Mouse (Mus musculus) embryonic facial prominence, embryonic 11.5 days (tissue): Measurements from ENCODE around the gene Lamtor1. TPM values are rescaled to one million over a fixed set of nuclear protein-coding genes. Genes with fewer than 3 reads are reported as not detected.
"Not testable (repeated sequence)": the region's sequence is repeated elsewhere in the genome, so short reads cannot be mapped to it uniquely, and the experiment has no call there.

ENCODE experiments used
- ATAC-seq: fragments of 200-750 bp; cut with Nextera tagmentation; replicated peaks from 2 replicates; pipeline ENCODE4 v1.8.0; 2017; ENCODE audit warnings: low read depth; ENCODE audit not compliant: insufficient number of reproducible peaks, low FRiP score, low TSS enrichment
- DNase-seq: peaks from one replicate; pipeline ENCODE4 v3.0.0-alpha.2; 2015; ENCODE audit warnings: low spot score
- H3K27ac ChIP-seq: fragments of 300-500 bp; sonication (generic); replicated peaks from 2 replicates; pipeline ENCODE4 v1.5.1; 2014; ENCODE audit warnings: mild to moderate bottlenecking, low read depth, low read length, control low read depth
- H3K27me3 ChIP-seq: fragments of 300-500 bp; sonication (generic); 2 replicates; pipeline ENCODE4 v1.6.1; 2014; ENCODE audit warnings: mild to moderate bottlenecking, low read length, moderate library complexity, mixed read lengths; ENCODE audit not compliant: control insufficient read depth, insufficient read depth
- H3K36me3 ChIP-seq: fragments of 300-500 bp; sonication (generic); replicated peaks from 2 replicates; pipeline ENCODE4 v1.6.1; 2014; ENCODE audit warnings: low read depth, mild to moderate bottlenecking, low read length, moderate library complexity, mixed read lengths; ENCODE audit not compliant: control insufficient read depth, insufficient read depth
- H3K4me1 ChIP-seq: fragments of 300-500 bp; sonication (generic); 2 replicates; pipeline ENCODE4 v1.6.1; 2014; ENCODE audit warnings: low read length, mixed read lengths; ENCODE audit not compliant: control insufficient read depth, insufficient read depth
- H3K4me2 ChIP-seq: fragments of 300-500 bp; sonication (generic); 2 replicates; pipeline ENCODE4 v1.6.1; 2014; ENCODE audit warnings: low read depth, mild to moderate bottlenecking, control low read depth, low read length, moderate library complexity
- H3K4me3 ChIP-seq: fragments of 300-500 bp; sonication (generic); 2 replicates; pipeline ENCODE4 v1.5.1; 2014; ENCODE audit warnings: low read depth, low read length, control low read depth
- H3K9ac ChIP-seq: fragments of 300-500 bp; sonication (generic); replicated peaks from 2 replicates; pipeline ENCODE4 v1.6.1; 2014; ENCODE audit warnings: mild to moderate bottlenecking, control low read depth, low read length
- H3K9me3 ChIP-seq: fragments of 300-500 bp; sonication (generic); replicated peaks from 2 replicates; pipeline ENCODE4 v1.6.1; 2016; ENCODE audit warnings: mild to moderate bottlenecking, low read length, inconsistent platforms, mixed read lengths; ENCODE audit not compliant: control insufficient read depth
- WGBS: fragments of 180-500 bp; shearing (Covaris S2); extraction: QIAGEN DNeasy Blood & Tissue Kit; methylation state at CpG from one replicate; pipeline ENCODE4 v1.1.7; 2014; 5-methylcytosine and 5-hydroxymethylcytosine counted together
- polyA plus RNA-seq: library from polyadenylated mRNA; unstranded; fragments of >200 nt; fragmentation: Nextera tagmentation; extraction: Ambion mirVana; gene quantifications from 2 replicates; pipeline ENCODE4 v1.2.1, GENCODE M21; 2014

Lamtor1 gene
- polyA plus RNA-seq, 1 experiment from 2014 or later, result 127 TPM

DNA sequence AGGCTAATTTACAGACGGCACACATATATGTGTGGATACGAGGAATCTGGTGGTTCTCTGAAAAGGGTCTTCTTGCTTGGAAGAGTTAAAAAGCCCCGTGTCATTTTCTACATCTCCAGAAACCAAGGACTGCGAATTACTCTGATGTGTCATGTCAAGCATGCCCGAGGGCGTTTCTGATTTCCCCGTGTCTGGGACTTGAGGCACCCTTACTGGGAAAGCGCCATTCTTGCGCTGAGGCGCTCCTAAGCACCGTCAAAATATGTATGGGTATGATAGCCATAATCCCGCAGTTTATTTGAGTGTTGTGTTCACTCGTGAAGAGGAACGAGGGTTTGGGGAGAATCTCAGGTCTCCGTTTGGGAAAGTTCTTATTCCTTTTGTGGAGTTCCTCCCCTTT is 27.6 kb downstream of the Lamtor1 start:
- Histone ChIP-seq H3K4me3 (peak overlapping the region; percentile 69), H3K4me1 (no peaks in the 10 kb centered on the region), H3K27ac (0 out of 2 replicates have a peak overlapping the region, but pooled peaks have one; percentile 16), H3K9ac (peak overlapping the region; percentile 77), H3K36me3 (no peaks in the 10 kb centered on the region; the same call in 1 of the 2 replicates), H3K4me2 (peak overlapping the region; percentile 65), H3K9me3 (no peaks in the 10 kb centered on the region), H3K27me3 (no peaks in the 10 kb centered on the region)
- peak; percentile 57 for DNase-seq
- ATAC-seq, result peak; percentile 4; the same call in 1 of the 2 replicates
- 6% methylated on average over 15 of the region's 15 CpGs for WGBS

DNA sequence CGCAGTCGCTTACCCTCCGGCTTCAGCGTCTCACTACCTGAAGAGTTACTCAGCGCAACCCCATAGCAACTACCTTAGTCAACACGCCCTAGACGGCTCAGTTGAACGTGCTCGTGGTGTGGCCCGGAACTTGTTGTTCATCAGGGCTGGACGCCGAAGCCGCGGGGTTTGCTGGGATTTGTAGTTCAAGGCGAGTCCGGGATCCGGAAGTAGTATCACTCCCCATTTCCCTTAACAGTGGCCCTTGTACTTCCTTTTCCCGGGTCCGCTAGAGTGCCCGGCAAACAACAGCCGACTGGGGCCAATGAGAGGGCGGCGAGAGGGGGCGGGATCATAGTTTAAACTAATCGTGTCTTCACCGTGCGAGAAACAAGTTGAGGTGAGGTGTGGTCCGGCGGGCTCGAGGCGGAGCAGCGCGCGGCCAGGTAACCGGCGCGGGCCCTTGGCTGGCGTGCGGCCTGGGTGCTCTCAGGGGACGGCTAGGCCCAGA is 28.1 kb downstream of the Lamtor1 start, which contains the start of the genes Lrrc51 and Numa1:
TSS of gene Lrrc51 (minus strand) at position 145 of the 490 bp plus-strand sequence.
TSS of gene Numa1 (plus strand) at position 361 of the 490 bp plus-strand sequence.
- no peaks in the 10 kb centered on the region for H3K27me3 ChIP-seq
- H3K4me1 ChIP-seq, result no peaks in the 10 kb centered on the region
- H3K27ac ChIP-seq, result 0 out of 2 replicates have a peak within 1 kb of the TSS, but pooled peaks have one; percentile 16
- peak within 1 kb of the TSS; percentile 77 for H3K9ac ChIP-seq
- H3K36me3 ChIP-seq, result no peaks in the 10 kb centered on the region; the same call in 1 of the 2 replicates
- DNase-seq (peak; percentile 98), ATAC-seq (peak; percentile 99)
- H3K4me3 ChIP-seq, result peak within 1 kb of the TSS; percentile 69
- WGBS, result 0% methylated on average over 40 of the region's 40 CpGs
- no peaks in the 10 kb centered on the region for H3K9me3 ChIP-seq
- H3K4me2 ChIP-seq, result peak within 1 kb of the TSS; percentile 65

DNA sequence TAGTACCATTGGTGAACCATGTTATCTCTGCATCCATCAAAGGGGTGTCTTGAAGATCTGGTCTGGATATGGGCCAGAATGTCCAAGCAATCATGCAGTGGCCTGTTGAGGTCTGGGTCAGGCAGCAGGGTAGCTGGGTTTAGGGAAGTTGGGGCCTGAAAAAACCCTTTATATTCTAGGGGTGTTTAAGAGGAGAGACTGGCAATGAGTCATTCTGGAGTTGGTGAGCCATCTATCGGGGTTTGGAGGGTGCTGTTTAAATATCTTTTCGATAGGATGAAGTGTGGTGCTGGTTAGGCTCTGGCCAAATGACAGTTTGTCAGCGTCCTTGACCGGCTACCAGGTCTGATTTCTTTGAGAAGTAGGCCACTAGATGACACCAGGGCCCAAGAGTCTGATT is 30.3 kb downstream of the Lamtor1 start:
- H3K9ac ChIP-seq, result no peak overlapping the region
- ATAC-seq, result no peak
- no peak overlapping the region for H3K27ac ChIP-seq
- H3K27me3 ChIP-seq, result no peaks in the 10 kb centered on the region
- no peaks in the 10 kb centered on the region; the same call in 1 of the 2 replicates for H3K36me3 ChIP-seq
- DNase-seq, result no peak
- H3K4me2 ChIP-seq, result no peak overlapping the region
- 95% methylated on average over 4 of the region's 4 CpGs for WGBS
- no peaks in the 10 kb centered on the region for H3K9me3 ChIP-seq
- H3K4me1 ChIP-seq, result no peaks in the 10 kb centered on the region
- no peak overlapping the region for H3K4me3 ChIP-seq

DNA sequence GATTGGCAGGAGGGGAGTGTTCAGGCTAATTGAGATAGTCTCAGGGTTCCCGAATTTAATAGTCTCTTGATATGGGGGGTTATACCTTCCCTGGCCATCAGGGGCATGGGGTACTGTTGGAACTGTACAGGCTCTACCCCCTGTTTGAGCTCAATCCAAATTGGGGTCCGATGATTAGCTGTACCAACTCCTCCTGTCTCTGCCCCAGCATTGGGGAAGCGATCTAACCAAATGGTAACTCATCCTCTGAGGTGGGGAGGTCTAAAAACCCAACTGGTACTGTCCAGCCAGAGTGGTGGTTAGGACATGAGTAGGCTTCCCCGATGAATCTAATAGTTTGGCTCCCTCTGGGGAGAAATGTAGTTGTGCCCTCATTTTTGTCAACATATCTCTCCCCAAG is 31.3 kb downstream of the Lamtor1 start:
- Histone ChIP-seq H3K36me3 (no peaks in the 10 kb centered on the region; the same call in 1 of the 2 replicates), H3K9me3 (no peaks in the 10 kb centered on the region), H3K4me3 (no peak overlapping the region), H3K27me3 (no peaks in the 10 kb centered on the region), H3K9ac (no peak overlapping the region), H3K4me1 (no peaks in the 10 kb centered on the region), H3K27ac (no peak overlapping the region), H3K4me2 (no peak overlapping the region)
- ATAC-seq (no peak), DNase-seq (no peak)
- WGBS, result 94% methylated on average over 4 of the region's 4 CpGs

GRCm38 (mm10) chr7:101937569-101937968 is 31.9 kb downstream of the Lamtor1 start:
- Histone ChIP-seq H3K36me3 (no peaks in the 10 kb centered on the region; the same call in 1 of the 2 replicates), H3K27me3 (no peaks in the 10 kb centered on the region), H3K9me3 (no peaks in the 10 kb centered on the region), H3K4me3 (no peak overlapping the region), H3K9ac (no peak overlapping the region), H3K27ac (no peak overlapping the region), H3K4me1 (no peaks in the 10 kb centered on the region), H3K4me2 (no peak overlapping the region)
- WGBS, result 94% methylated on average over 4 of the region's 4 CpGs
- ATAC-seq (no peak), DNase-seq (no peak)

GRCm38 (mm10) chr7:101938348-101938747 is 32.6 kb downstream of the Lamtor1 start:
- ATAC-seq (no peak), DNase-seq (no peak)
- Histone ChIP-seq H3K9me3 (no peaks in the 10 kb centered on the region), H3K9ac (no peak overlapping the region), H3K36me3 (no peaks in the 10 kb centered on the region; the same call in 1 of the 2 replicates), H3K4me1 (no peaks in the 10 kb centered on the region), H3K4me2 (no peak overlapping the region), H3K27ac (no peak overlapping the region), H3K27me3 (no peaks in the 10 kb centered on the region), H3K4me3 (no peak overlapping the region)
- WGBS, result 74% methylated on average over 2 of the region's 2 CpGs

- no peak overlapping the region for H3K9ac ChIP-seq
- H3K9me3 ChIP-seq, result no peaks in the 10 kb centered on the region
- H3K4me2 ChIP-seq, result no peak overlapping the region
- ATAC-seq, result no peak
- WGBS, result 94% methylated on average over 4 of the region's 4 CpGs
- H3K27ac ChIP-seq, result no peak overlapping the region
- DNase-seq, result no peak
- no peaks in the 10 kb centered on the region for H3K4me1 ChIP-seq
- no peak overlapping the region for H3K4me3 ChIP-seq
- H3K36me3 ChIP-seq, result no peaks in the 10 kb centered on the region; the same call in 1 of the 2 replicates
- H3K27me3 ChIP-seq, result no peaks in the 10 kb centered on the region
Observed at GRCm38 (mm10) chr7:101939758-101940157, 34.1 kb downstream of the Lamtor1 start.

DNA sequence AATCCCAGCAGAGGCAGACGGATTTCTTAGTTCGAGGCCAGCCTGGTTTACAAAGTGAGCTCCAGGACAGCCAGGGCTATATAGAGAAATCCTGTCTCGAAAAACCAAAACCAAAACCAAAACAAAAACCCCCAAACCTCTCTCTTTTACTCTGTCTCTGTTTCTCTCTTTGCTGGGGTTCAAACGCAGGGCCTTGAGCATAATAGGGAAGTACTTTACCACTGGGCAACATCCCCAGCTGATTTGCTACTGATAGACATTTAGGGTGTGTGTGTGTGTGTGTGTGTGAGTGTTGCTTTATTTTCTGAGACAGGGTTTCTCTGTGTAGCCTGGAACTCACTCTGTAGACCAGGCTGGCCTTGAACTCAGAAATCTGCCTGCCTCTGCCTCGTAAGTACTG is 43.3 kb downstream of the Lamtor1 start:
- ATAC-seq, H3K27ac ChIP-seq, H3K36me3 ChIP-seq, H3K9me3 ChIP-seq, H3K4me1 ChIP-seq, H3K4me2 ChIP-seq, H3K27me3 ChIP-seq, DNase-seq, H3K9ac ChIP-seq, H3K4me3 ChIP-seq: not testable (repeated sequence)
- WGBS, result 91% methylated on average over 5 of the region's 5 CpGs
